Mouse (Mus musculus) kidney, embryonic 15.5 days (tissue): ENCODE measurements around the gene Troap. TPM values are rescaled to one million over a fixed set of nuclear protein-coding genes. Genes with fewer than 3 reads are reported as not detected.
"Not testable (repeated sequence)": the region's sequence is repeated elsewhere in the genome, so short reads cannot be mapped to it uniquely, and the experiment has no call there.

Experiments
- ATAC-seq: fragments of 200-750 bp; cut with Nextera tagmentation; replicated peaks from 2 replicates; pipeline ENCODE4 v1.8.0; 2017; ENCODE audit warnings: moderate TSS enrichment; ENCODE audit not compliant: low FRiP score
- H3K27ac ChIP-seq: fragments of 300-500 bp; sonication (generic); 2 replicates; pipeline ENCODE4 v1.5.1; 2015; ENCODE audit warnings: mild to moderate bottlenecking, inconsistent platforms
- H3K27me3 ChIP-seq: fragments of 300-500 bp; sonication (generic); 2 replicates; pipeline ENCODE4 v1.6.1; 2015; ENCODE audit warnings: inconsistent platforms
- H3K36me3 ChIP-seq: fragments of 300-500 bp; sonication (generic); 2 replicates; pipeline ENCODE4 v1.6.1; 2015; ENCODE audit warnings: inconsistent platforms
- H3K4me1 ChIP-seq: fragments of 300-500 bp; sonication (generic); 2 replicates; pipeline ENCODE4 v1.6.1; 2015; ENCODE audit warnings: inconsistent platforms
- H3K4me2 ChIP-seq: fragments of 300-500 bp; sonication (generic); 2 replicates; pipeline ENCODE4 v1.6.1; 2015; ENCODE audit warnings: moderate library complexity, mild to moderate bottlenecking, inconsistent platforms
- H3K4me3 ChIP-seq: fragments of 300-500 bp; sonication (generic); replicated peaks from 2 replicates; pipeline ENCODE4 v1.5.1; 2015; ENCODE audit warnings: mild to moderate bottlenecking, inconsistent platforms
- H3K9ac ChIP-seq: fragments of 300-500 bp; sonication (generic); 2 replicates; pipeline ENCODE4 v1.6.1; 2015; ENCODE audit warnings: mild to moderate bottlenecking, inconsistent platforms
- H3K9me3 ChIP-seq: fragments of 300-500 bp; sonication (generic); replicated peaks from 2 replicates; pipeline ENCODE4 v1.6.1; 2016; ENCODE audit warnings: inconsistent platforms
- WGBS: fragments of 180-500 bp; shearing (Covaris S2); methylation state at CpG from one replicate; pipeline ENCODE4 v1.1.7; 2015; ENCODE audit warnings: mixed read lengths; 5-methylcytosine and 5-hydroxymethylcytosine counted together
- polyA plus RNA-seq: library from polyadenylated mRNA; unstranded; fragments of >200 nt; fragmentation: Nextera tagmentation; extraction: Ambion mirVana; gene quantifications from 2 replicates; pipeline ENCODE4 v1.2.1, GENCODE M21; 2015

Gene Troap
- polyA plus RNA-seq, 1 experiment from 2014 or later, result 39.4 TPM

GRCm38 (mm10) chr15:99045734-99046133, 28.6 kb upstream of the Troap start:
- H3K4me3 ChIP-seq, H3K27ac ChIP-seq, H3K36me3 ChIP-seq, H3K4me2 ChIP-seq, H3K9ac ChIP-seq, H3K9me3 ChIP-seq, ATAC-seq, H3K27me3 ChIP-seq: not testable (repeated sequence)
- H3K4me1 ChIP-seq, result peaks cover 17% of the 10 kb centered on the region
- WGBS, result 85% methylated on average over 6 of the region's 6 CpGs

DNA sequence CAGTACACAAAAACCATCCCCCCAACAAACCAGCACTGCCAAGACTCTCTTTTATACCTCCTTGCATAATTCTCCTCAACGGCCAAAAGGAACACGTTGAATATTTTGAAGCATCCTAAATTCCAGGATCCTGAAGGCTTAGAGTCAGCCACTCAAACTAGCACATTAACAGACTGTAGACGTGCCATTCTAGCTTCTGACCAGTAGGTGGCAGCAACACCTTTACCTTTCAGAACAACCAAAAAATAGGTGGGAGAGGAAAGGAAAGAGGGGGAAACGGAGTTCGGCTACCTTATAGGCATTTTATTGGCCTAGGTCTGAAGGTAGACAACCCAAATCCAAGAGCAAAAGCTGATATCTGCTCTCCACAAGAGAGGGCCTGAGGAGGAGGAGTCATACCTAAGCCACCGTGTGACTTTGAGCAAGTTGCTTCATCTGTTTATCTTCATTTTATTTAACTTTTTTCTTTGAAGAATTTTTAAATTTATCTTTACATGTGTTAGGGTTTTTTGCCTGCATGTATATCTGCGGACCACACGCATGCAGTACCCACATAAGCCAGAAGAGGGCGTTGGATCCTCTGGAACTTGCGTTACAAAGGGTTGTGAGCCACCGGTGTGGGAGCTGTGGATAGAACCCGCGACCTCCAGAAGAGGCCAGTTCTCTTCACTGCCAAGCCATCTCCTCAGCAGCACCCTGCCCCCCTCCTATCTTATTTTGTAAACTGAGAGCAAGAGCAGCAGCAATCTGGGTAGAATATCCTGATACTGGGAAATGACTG, 24.7 kb upstream of the Troap start:
- Histone ChIP-seq H3K27me3 (peaks cover 40% of the 10 kb centered on the region), H3K9me3 (no peaks in the 10 kb centered on the region), H3K4me2 (no peak overlapping the region), H3K4me3 (no peak overlapping the region), H3K27ac (no peak overlapping the region), H3K4me1 (peaks cover 14% of the 10 kb centered on the region), H3K36me3 (no peaks in the 10 kb centered on the region), H3K9ac (no peak overlapping the region)
- no peak for ATAC-seq
- 34% methylated on average over 13 of the region's 13 CpGs for WGBS

DNA sequence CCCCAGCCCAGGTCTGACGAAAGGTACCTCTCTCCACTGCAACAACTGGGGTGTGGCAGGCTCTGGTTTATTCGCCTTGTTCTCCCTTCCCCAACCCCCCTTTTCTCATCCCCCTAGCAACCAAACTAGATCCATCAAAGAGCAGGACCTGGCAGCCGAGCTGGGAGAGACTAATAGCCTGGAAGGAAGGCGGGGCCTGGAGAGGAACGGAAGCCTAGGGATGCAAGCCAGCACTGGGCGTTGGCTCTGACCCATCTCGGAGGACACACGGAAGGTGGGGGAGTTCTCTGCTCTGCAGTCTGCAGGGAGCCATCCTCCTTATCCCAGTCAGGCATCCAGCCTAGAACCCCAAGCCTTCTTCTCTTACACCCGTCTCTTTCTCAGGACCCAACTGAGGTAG, 21.0 kb upstream of the Troap start:
- Histone ChIP-seq H3K9ac (no peak overlapping the region), H3K36me3 (no peaks in the 10 kb centered on the region), H3K4me3 (no peak overlapping the region), H3K4me2 (no peak overlapping the region), H3K9me3 (no peaks in the 10 kb centered on the region), H3K27me3 (peaks cover 74% of the 10 kb centered on the region), H3K4me1 (peaks cover 41% of the 10 kb centered on the region), H3K27ac (no peak overlapping the region)
- ATAC-seq, result no peak
- WGBS, result 11% methylated on average over 9 of the region's 9 CpGs

DNA sequence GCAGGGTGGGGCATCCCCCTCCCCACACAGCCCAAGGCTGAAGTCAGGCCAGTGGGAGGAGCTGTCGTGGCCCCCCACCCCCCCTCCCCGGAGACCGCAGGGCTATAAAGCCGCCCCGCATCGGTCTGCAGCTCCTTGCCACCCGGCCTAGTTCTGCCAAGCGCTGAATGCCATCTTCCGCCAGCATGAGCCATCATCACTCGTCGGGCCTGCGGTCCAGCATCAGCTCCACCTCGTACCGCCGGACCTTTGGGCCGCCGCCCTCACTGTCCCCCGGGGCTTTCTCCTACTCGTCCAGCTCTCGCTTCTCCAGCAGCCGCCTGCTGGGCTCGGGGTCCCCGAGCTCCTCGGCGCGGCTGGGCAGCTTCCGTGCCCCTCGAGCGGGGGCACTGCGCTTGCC, 19.3 kb upstream of the Troap start, which contains the start of gene Prph:
Prph (plus strand) TSS at position 135 of the 400 bp plus-strand sequence.
- H3K9me3 ChIP-seq, result no peaks in the 10 kb centered on the region
- H3K36me3 ChIP-seq, result no peaks in the 10 kb centered on the region
- H3K27ac ChIP-seq, result no peak within 1 kb of the TSS
- peak within 1 kb of the TSS; percentile 37 for H3K4me3 ChIP-seq
- H3K4me1 ChIP-seq, result peaks cover 41% of the 10 kb centered on the region
- H3K27me3 ChIP-seq, result peaks cover 86% of the 10 kb centered on the region
- under 1% methylated on average over 27 of the region's 30 CpGs for WGBS
- H3K9ac ChIP-seq, result peak within 1 kb of the TSS; percentile 22; the same call in 1 of the 2 replicates
- H3K4me2 ChIP-seq, result peak within 1 kb of the TSS; percentile 58
- ATAC-seq, result no peak

DNA sequence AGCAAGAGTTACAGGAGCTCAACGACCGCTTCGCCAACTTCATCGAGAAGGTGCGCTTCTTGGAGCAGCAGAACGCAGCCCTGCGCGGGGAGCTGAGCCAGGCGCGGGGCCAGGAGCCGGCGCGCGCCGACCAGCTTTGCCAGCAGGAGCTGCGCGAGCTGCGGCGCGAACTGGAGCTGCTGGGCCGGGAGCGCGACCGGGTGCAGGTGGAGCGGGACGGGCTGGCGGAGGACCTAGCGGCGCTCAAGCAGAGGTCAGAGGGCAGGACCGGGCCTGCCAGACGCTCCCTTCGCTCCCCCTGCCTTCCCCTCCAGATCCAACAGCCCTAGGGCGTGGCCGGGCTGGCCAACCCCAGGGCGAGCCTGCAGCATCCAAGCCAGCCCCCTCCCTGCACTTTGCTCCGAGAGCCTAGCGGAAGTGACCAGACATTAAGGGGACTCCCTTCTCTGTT, 18.8 kb upstream of the Troap start:
- H3K4me3 ChIP-seq, result peak overlapping the region; percentile 37
- ATAC-seq, result peak; percentile 37; the same call in 1 of the 2 replicates
- H3K4me1 ChIP-seq, result peaks cover 41% of the 10 kb centered on the region
- WGBS, result under 1% methylated on average over 37 of the region's 37 CpGs
- peak overlapping the region; percentile 22; the same call in 1 of the 2 replicates for H3K9ac ChIP-seq
- H3K9me3 ChIP-seq, result no peaks in the 10 kb centered on the region
- no peaks in the 10 kb centered on the region for H3K36me3 ChIP-seq
- peaks cover 90% of the 10 kb centered on the region for H3K27me3 ChIP-seq
- no peak overlapping the region for H3K27ac ChIP-seq
- peak overlapping the region; percentile 58 for H3K4me2 ChIP-seq

- H3K4me1 ChIP-seq, result peaks cover 41% of the 10 kb centered on the region
- no peak overlapping the region for H3K9ac ChIP-seq
- no peak for ATAC-seq
- H3K27ac ChIP-seq, result no peak overlapping the region
- no peaks in the 10 kb centered on the region for H3K36me3 ChIP-seq
- WGBS, result 5% methylated on average over 14 of the region's 14 CpGs
- peaks cover 94% of the 10 kb centered on the region for H3K27me3 ChIP-seq
- H3K4me2 ChIP-seq, result peak overlapping the region; percentile 58; the same call in 1 of the 2 replicates
- no peaks in the 10 kb centered on the region for H3K9me3 ChIP-seq
- H3K4me3 ChIP-seq, result 0 out of 2 replicates have a peak overlapping the region, but pooled peaks have one; percentile 37
These were observed 18.0 kb upstream of the Troap start for GRCm38 (mm10) chr15:99056332-99056731.

GRCm38 (mm10) chr15:99065557-99066165, 8.7 kb upstream of the Troap start:
- no peak for ATAC-seq
- H3K4me3 ChIP-seq, result no peak overlapping the region
- no peaks in the 10 kb centered on the region for H3K4me1 ChIP-seq
- H3K27ac ChIP-seq, result no peak overlapping the region
- H3K36me3 ChIP-seq, result no peaks in the 10 kb centered on the region
- H3K9ac ChIP-seq, result no peak overlapping the region
- 73% methylated on average over 12 of the region's 12 CpGs for WGBS
- no peaks in the 10 kb centered on the region for H3K9me3 ChIP-seq
- peaks cover 43% of the 10 kb centered on the region for H3K27me3 ChIP-seq
- no peak overlapping the region for H3K4me2 ChIP-seq

- Histone ChIP-seq H3K36me3 (peaks cover 6% of the 10 kb centered on the region), H3K4me3 (no peak overlapping the region), H3K27ac (no peak overlapping the region), H3K4me1 (peaks cover 25% of the 10 kb centered on the region), H3K4me2 (no peak overlapping the region), H3K9me3 (no peaks in the 10 kb centered on the region), H3K9ac (no peak overlapping the region), H3K27me3 (peaks cover 11% of the 10 kb centered on the region; the same call in 1 of the 2 replicates)
- ATAC-seq, result no peak
- 86% methylated on average over 1 of the region's 1 CpGs for WGBS
These were observed 2.4 kb upstream of the Troap start for GRCm38 (mm10) chr15:99071988-99072387.

DNA sequence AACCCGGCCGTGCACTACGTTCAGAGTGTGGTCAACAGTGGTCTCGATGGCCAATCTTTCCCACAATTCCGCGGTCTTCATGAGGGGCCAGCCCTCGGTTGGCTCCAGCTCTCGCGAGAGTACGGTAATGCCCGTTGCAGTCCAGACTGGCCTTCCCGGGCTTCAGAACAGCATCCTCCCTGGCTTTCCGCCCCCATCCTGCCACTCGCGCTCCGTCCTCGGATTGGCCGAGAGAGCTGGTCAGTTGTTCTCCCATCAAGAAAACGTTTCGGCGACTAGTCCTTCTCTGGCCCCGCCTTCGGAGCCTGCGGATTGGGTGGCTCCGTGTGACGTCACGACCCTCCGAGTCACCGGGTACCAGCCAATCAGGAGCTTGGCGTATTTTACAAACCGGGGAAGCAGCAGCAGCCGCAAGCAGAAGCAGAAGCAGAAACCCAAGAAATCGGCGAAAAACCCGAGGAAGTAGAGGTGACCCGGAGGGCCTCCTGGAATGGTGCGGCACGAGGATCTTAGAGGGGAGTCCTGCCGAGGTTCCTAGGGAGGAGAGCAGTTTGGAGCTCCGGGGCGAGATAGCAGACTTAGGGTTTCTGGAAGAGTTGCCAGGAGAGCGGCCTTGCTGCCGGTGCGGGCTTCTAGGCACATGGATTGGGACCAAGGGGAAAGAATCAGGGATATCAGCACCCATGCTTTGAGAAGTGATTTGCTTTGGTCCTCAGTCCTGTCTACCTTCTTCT, 392 bp downstream of the Troap start:
- WGBS, result under 1% methylated on average over 44 of the region's 44 CpGs
- Histone ChIP-seq H3K4me1 (peaks cover 41% of the 10 kb centered on the region), H3K4me3 (peak overlapping the region; percentile 80)

DNA sequence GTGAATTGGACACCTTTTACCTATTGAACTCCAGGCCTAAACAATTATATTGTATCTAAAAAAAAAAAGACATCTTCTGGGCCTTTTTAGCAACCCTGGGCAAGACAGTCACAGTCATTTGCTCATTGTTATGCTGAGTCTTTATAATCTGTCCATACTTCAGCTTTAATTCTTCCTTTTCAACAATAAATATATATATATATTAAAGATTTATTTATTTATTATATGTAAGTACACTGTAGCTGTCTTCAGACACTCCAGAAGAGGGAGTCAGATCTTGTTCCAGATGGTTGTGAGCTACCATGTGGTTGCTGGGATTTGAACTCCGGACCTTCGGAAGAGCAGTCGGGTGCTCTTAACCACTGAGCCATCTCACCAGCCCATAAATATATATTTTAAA, 1.6 kb downstream of the Troap start:
- H3K36me3 ChIP-seq, result peaks cover 36% of the 10 kb centered on the region
- H3K9me3 ChIP-seq, ATAC-seq, H3K27ac ChIP-seq, H3K27me3 ChIP-seq: not testable (repeated sequence)
- peak overlapping the region; percentile 84 for H3K4me2 ChIP-seq
- 91% methylated on average over 3 of the region's 3 CpGs for WGBS
- peak overlapping the region; percentile 74 for H3K9ac ChIP-seq
- peak overlapping the region; percentile 80 for H3K4me3 ChIP-seq
- peaks cover 41% of the 10 kb centered on the region for H3K4me1 ChIP-seq

More for the DNA sequence above, 392 bp downstream of the Troap start:
- Histone ChIP-seq H3K36me3 (peaks cover 25% of the 10 kb centered on the region), H3K9me3 (no peaks in the 10 kb centered on the region), H3K4me2 (peak overlapping the region; percentile 84), H3K9ac (peak overlapping the region; percentile 74), H3K27ac (peak overlapping the region; percentile 99), H3K27me3 (no peaks in the 10 kb centered on the region)
- ATAC-seq, result peak; percentile 97

GRCm38 (mm10) chr15:99078181-99078910, 4.0 kb downstream of the Troap start:
- WGBS, result 72% methylated on average over 15 of the region's 15 CpGs
- H3K4me3 ChIP-seq, result no peak overlapping the region
- H3K9ac ChIP-seq, result peak overlapping the region; percentile 14; the same call in 1 of the 2 replicates
- H3K27ac ChIP-seq, result no peak overlapping the region
- ATAC-seq, result no peak
- peaks cover 41% of the 10 kb centered on the region for H3K4me1 ChIP-seq
- no peak overlapping the region for H3K4me2 ChIP-seq
- peaks cover 58% of the 10 kb centered on the region for H3K36me3 ChIP-seq
- no peaks in the 10 kb centered on the region for H3K27me3 ChIP-seq
- no peaks in the 10 kb centered on the region for H3K9me3 ChIP-seq
